Mouse (Mus musculus): ENCODE measurements around the gene Tmem50b.

DNA sequence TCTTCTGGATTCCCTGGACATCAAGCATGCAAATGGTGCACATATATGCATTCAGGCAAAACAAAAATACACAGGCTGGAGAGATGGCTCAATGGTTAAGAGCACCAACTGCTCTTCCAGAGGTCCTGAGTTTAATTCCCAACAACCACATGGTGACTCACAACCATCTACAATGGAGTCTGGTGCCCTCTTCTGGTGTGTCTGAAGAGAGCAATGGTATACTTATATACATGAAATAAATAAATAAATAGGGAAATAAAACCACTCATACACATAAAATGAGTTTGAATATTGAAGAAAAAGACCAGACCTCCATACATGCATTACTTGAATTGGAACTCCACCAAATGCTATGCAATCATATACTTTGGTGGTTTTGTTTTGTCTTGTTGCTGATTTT lies 1.6 kb upstream of the Tmem50b start:
- no peak for TF ChIP-seq TAL1 (IDR thresholded peaks at IDR 0.05; ENCODE audit: low read length)
- TF ChIP-seq GATA1 (IDR thresholded peaks at IDR 0.05; ENCODE audit: low read length): no peak
